8 mouse cellular contexts compared by ENCODE assay signal in genomic region chr6:134829786-134830700, GRCm38 (mm10). TPM values are rescaled to one million over a fixed set of nuclear protein-coding genes. Genes with fewer than 3 reads are reported as not detected.
DNase-seq lines count a peak whose midpoint lies in the region; ATAC-seq lines count a peak whose summit lies in the region.

Crebl2 (plus strand) TSS chr6:134830154.

- no peaks in the 10 kb centered on the region for H3K36me3 ChIP-seq in heart, embryonic 10.5 days
- no peaks in the 10 kb centered on the region for H3K36me3 ChIP-seq in kidney, embryonic 15.5 days

- peak within 1 kb of the TSS; percentile 63 for H3K9ac ChIP-seq in kidney, embryonic 15.5 days

- H3K4me1 ChIP-seq in heart, embryonic 10.5 days = peaks cover 9% of the 10 kb centered on the region
- H3K4me1 ChIP-seq in kidney, embryonic 15.5 days = peaks cover 14% of the 10 kb centered on the region

- H3K4me3 ChIP-seq in heart, embryonic 10.5 days = peak within 1 kb of the TSS; percentile 75
- H3K4me3 ChIP-seq in kidney, embryonic 15.5 days (replicated peaks) = peak within 1 kb of the TSS; percentile 64

- WGBS in heart, embryonic 10.5 days = under 1% methylated on average over 57 of the region's 58 CpGs
- 0% methylated on average over 57 of the region's 58 CpGs for WGBS in kidney, embryonic 15.5 days

- peak; percentile 84 for ATAC-seq in erythroblast, adult 5-6 weeks (replicated peaks; ENCODE audit: low FRiP score, poor library complexity, severe bottlenecking)
- ATAC-seq in kidney, embryonic 15.5 days (replicated peaks; ENCODE audit: low FRiP score) = peak; percentile 98
- ATAC-seq in monocyte, adult 5-6 weeks (replicated peaks; ENCODE audit: insufficient number of reproducible peaks, low FRiP score, low TSS enrichment, poor library complexity, severe bottlenecking) = peak; percentile 92

- H3K27me3 ChIP-seq in heart, embryonic 10.5 days (ENCODE audit: insufficient read depth, poor library complexity, severe bottlenecking) = no peaks in the 10 kb centered on the region
- no peaks in the 10 kb centered on the region for H3K27me3 ChIP-seq in kidney, embryonic 15.5 days

- H3K27ac ChIP-seq in heart, embryonic 10.5 days = peak within 1 kb of the TSS; percentile 95
- peak within 1 kb of the TSS; percentile 90 for H3K27ac ChIP-seq in kidney, embryonic 15.5 days

- peak within 1 kb of the TSS; percentile 65 for H3K4me2 ChIP-seq in kidney, embryonic 15.5 days

- H3K9me3 ChIP-seq in heart, embryonic 10.5 days = no peaks in the 10 kb centered on the region
- H3K9me3 ChIP-seq in kidney, embryonic 15.5 days (replicated peaks) = no peaks in the 10 kb centered on the region

- DNase-seq in B cell, adult 2 months = peak; percentile 98
- DNase-seq in brain, adult 2 months (ENCODE audit: low read depth, low spot score) = peak; percentile 100
- DNase-seq in heart, embryonic 10.5 days (ENCODE audit: low spot score) = peak; percentile 100
- DNase-seq in liver = peak; percentile 99
- DNase-seq in spleen, postnatal 4 days (ENCODE audit: low spot score in 2 of 2) = peak; percentile 99 to 100

RNA-seq across cellular contexts. Expression of gene Crebl2, which starts in this region (rescaled TPM):
- 23.0 and 23.2 TPM in 2 replicates for total RNA-seq in erythroblast, adult 5-6 weeks (2015; ENCODE audit: low replicate concordance)
- total RNA-seq in erythroblast, adult 5-6 weeks (2017; ENCODE audit: low replicate concordance) = 26.0 and 49.9 TPM in 2 replicates
- 1.00 and 1.0 TPM in 2 replicates for polyA plus RNA-seq in heart, embryonic 10.5 days (2016; fragmentation: Nextera tagmentation; extraction: Ambion mirVana)
- polyA plus RNA-seq in kidney, embryonic 15.5 days (2015; fragmentation: Nextera tagmentation; extraction: Ambion mirVana) = 2.3 and 3.1 TPM in 2 replicates
- total RNA-seq in monocyte, adult 5-6 weeks (2017) = 25.9 to 36.8 TPM (median 29.9 TPM) in 3 replicates

Comparison
In these comparisons a context has a peak if more than half of its experiments do, and no peak if none do; other contexts are left out.
1. Peak in every context shown above with its lines: DNase-seq, ATAC-seq, H3K4me3 ChIP-seq and H3K27ac ChIP-seq.